Mouse (Mus musculus) heart, embryonic 15.5 days (tissue): Measurements from ENCODE around the gene Ly6g6c. TPM values are rescaled to one million over a fixed set of nuclear protein-coding genes. Genes with fewer than 3 reads are reported as not detected.
A peak's percentile ranks its signal among the peaks of the same experiment; 100 is the strongest.

Source experiments
- ATAC-seq: fragments of 200-750 bp; cut with Nextera tagmentation; replicated peaks from 2 replicates; pipeline ENCODE4 v1.8.0; 2017; ENCODE audit warnings: low read depth, moderate TSS enrichment; ENCODE audit not compliant: insufficient number of reproducible peaks, insufficient read depth, low FRiP score
- H3K27ac ChIP-seq: fragments of 300-500 bp; sonication (generic); 2 replicates; pipeline ENCODE4 v1.5.1; 2015; ENCODE audit warnings: mild to moderate bottlenecking, inconsistent platforms
- H3K27me3 ChIP-seq: fragments of 300-500 bp; sonication (generic); 2 replicates; pipeline ENCODE4 v1.6.1; 2015; ENCODE audit warnings: inconsistent platforms
- H3K36me3 ChIP-seq: fragments of 300-500 bp; sonication (generic); 2 replicates; pipeline ENCODE4 v1.6.1; 2015; ENCODE audit warnings: mild to moderate bottlenecking, inconsistent platforms
- H3K4me1 ChIP-seq: fragments of 300-500 bp; sonication (generic); replicated peaks from 2 replicates; pipeline ENCODE4 v1.6.1; 2015; ENCODE audit warnings: inconsistent platforms
- H3K4me2 ChIP-seq: fragments of 300-500 bp; sonication (generic); 2 replicates; pipeline ENCODE4 v1.6.1; 2015; ENCODE audit warnings: inconsistent platforms, mild to moderate bottlenecking, moderate library complexity
- H3K4me3 ChIP-seq: fragments of 300-500 bp; sonication (generic); 2 replicates; pipeline ENCODE4 v1.5.1; 2015; ENCODE audit warnings: mild to moderate bottlenecking, inconsistent platforms
- H3K9ac ChIP-seq: fragments of 300-500 bp; sonication (generic); 2 replicates; pipeline ENCODE4 v1.6.1; 2015; ENCODE audit warnings: mild to moderate bottlenecking, inconsistent platforms
- H3K9me3 ChIP-seq: fragments of 300-500 bp; sonication (generic); replicated peaks from 2 replicates; pipeline ENCODE4 v1.6.1; 2016; ENCODE audit warnings: inconsistent platforms
- WGBS: fragments of 180-500 bp; shearing (Covaris S2); methylation state at CpG from one replicate; pipeline ENCODE4 v1.1.7; 2015; ENCODE audit warnings: mixed read lengths; 5-methylcytosine and 5-hydroxymethylcytosine counted together
- polyA plus RNA-seq: library from polyadenylated mRNA; unstranded; fragments of >200 nt; fragmentation: Nextera tagmentation; extraction: Ambion mirVana; gene quantifications from 2 replicates; pipeline ENCODE4 v1.2.1, GENCODE M21; 2015

Ly6g6c gene
- polyA plus RNA-seq, 1 experiment from 2014 or later = not detected

DNA sequence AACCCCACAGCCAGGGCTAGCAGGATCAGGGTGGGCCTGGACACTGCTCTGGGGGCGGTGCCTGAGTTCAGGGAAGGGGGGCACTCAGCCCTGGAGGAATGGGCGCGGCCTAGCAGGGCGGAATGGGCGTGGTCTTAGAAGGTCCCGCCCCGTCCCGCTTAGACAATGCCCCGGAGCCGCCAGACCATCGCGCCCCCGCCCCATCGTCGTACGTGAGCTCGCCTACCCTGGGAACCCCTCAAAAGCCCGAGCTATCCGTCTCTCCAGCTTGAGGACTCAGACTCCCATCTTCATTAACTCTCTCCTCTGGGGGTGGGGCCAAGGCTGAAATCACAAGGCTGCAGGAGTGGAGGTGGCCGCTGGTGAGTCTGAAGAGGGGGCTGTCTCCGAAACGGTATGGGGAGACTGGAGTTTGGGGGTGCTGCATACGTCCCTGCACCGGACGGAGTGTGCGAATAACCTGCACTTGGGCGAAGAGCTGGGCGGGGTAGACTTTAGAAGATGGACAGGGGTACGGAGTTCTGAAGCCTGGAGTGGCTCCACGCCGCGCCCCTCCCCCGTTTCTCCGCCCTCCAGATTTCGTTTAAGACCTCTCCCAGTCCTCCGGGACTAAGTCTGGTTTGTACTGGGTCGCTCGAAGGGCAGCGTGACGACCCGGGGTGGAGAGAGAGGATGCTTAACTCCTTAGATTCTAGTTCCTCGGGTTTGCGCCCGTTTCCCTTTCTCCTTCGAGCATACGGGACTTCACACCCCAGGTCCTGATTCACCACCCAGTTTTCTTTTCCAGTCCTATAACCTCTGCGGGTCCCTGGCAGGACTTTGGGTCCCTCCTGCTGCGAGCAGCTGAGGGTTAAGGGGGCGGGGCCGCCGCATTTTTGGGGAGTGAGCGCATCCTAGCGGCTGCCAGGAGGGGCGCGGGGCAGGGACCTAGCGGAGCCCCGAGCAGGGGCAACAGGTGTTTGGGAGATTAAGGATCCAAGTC, 6.0 kb upstream of the Ly6g6c start, which contains the start of gene Ddah2:
Ddah2 (plus strand) TSS at position 125 of the 982 bp plus-strand sequence.
- ATAC-seq = peak; percentile 91

DNA sequence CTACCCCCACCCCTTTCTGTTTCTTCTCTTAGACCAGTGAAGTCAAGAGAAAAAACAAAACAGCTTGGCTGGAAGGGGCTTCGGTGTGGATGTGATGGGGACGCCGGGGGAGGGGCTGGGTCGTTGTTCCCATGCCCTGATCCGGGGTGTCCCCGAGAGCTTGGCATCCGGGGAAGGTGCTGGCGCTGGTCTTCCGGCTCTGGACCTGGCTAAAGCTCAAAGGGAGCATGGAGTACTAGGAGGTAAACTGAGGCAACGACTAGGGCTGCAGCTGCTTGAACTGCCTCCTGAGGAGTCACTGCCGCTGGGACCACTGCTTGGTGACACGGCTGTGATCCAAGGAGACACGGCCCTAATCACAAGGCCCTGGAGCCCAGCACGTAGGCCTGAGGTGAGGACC, 5.1 kb upstream of the Ly6g6c start:
- peaks cover 45% of the 10 kb centered on the region for H3K36me3 ChIP-seq
- ATAC-seq = no peak
- WGBS = 28% methylated on average over 14 of the region's 14 CpGs

More for the DNA sequence above, 6.0 kb upstream of the Ly6g6c start, which contains the start of gene Ddah2:
- Histone ChIP-seq H3K27ac (peak within 1 kb of the TSS; percentile 93), H3K4me3 (peak within 1 kb of the TSS; percentile 73), H3K27me3 (peaks cover 2% of the 10 kb centered on the region; the same call in 1 of the 2 replicates), H3K9ac (peak within 1 kb of the TSS; percentile 74), H3K4me2 (peak within 1 kb of the TSS; percentile 71), H3K9me3 (no peaks in the 10 kb centered on the region), H3K4me1 (peaks cover 28% of the 10 kb centered on the region), H3K36me3 (peaks cover 52% of the 10 kb centered on the region)
- WGBS = under 1% methylated on average over 57 of the region's 57 CpGs

DNA sequence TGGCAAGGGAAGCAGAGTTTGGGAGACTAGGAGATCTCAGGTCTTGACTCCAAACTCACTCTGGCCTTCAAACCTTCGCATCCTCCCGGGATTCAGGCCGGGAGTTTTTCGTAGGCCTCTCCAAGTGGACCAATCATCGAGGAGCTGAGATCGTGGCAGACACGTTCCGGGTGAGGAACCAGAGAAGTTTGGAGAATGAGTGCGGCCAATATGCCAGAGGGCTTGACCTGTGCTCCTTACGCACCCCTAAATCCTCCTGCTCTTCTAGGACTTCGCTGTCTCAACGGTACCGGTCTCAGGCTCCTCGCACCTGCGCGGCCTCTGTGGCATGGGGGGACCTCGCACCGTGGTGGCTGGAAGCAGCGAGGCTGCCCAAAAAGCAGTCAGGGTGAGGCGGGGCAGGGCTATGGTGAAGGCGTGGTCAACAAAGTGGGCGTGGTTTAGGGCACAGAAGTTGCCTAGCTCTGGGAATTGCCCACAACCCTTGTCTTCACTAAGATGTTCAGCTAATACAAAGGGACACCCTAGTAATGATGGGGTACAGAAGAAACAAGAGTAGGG, 4.4 kb upstream of the Ly6g6c start:
- Histone ChIP-seq H3K36me3 (peaks cover 37% of the 10 kb centered on the region), H3K4me3 (peak overlapping the region; percentile 73), H3K4me2 (peak overlapping the region; percentile 71), H3K4me1 (peaks cover 41% of the 10 kb centered on the region), H3K27ac (no peak overlapping the region), H3K9me3 (no peaks in the 10 kb centered on the region), H3K27me3 (peaks cover 17% of the 10 kb centered on the region), H3K9ac (peak overlapping the region; percentile 74; the same call in 1 of the 2 replicates)
- no peak for ATAC-seq
- 66% methylated on average over 22 of the region's 22 CpGs for WGBS

More for the DNA sequence above, 5.1 kb upstream of the Ly6g6c start:
- H3K4me3 ChIP-seq = peak overlapping the region; percentile 73
- peaks cover 37% of the 10 kb centered on the region for H3K4me1 ChIP-seq
- H3K9me3 ChIP-seq = no peaks in the 10 kb centered on the region
- H3K9ac ChIP-seq = peak overlapping the region; percentile 74
- peaks cover 10% of the 10 kb centered on the region for H3K27me3 ChIP-seq
- H3K4me2 ChIP-seq = peak overlapping the region; percentile 71
- peak overlapping the region; percentile 93 for H3K27ac ChIP-seq

GRCm38 (mm10) chr17:35061299-35061698, 3.9 kb upstream of the Ly6g6c start:
- peaks cover 22% of the 10 kb centered on the region for H3K27me3 ChIP-seq
- no peak overlapping the region for H3K9ac ChIP-seq
- H3K4me1 ChIP-seq = peaks cover 41% of the 10 kb centered on the region
- H3K27ac ChIP-seq = no peak overlapping the region
- WGBS = 89% methylated on average over 8 of the region's 8 CpGs
- H3K4me3 ChIP-seq = no peak overlapping the region
- ATAC-seq = no peak
- H3K9me3 ChIP-seq = no peaks in the 10 kb centered on the region
- H3K4me2 ChIP-seq = peak overlapping the region; percentile 71; the same call in 1 of the 2 replicates
- H3K36me3 ChIP-seq = peaks cover 32% of the 10 kb centered on the region

DNA sequence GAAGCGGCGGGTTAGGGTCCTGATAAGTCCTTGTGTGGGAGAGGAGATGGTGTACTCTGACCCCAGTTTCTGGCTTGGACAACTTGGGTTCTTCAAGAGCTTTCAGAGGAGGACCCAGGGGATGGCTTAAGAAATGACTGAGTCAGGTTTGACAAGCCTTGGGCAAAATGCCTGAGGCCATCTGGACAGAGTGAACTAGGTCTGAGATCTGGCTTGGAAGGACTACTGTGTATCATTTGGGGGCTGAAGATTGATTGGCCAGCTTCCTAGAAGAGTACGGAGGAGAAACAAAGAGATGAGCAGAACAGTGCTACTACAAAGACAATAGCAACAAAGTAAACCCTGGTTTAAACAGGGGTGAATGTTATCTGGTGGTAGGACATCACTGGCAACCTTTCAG, 1.7 kb upstream of the Ly6g6c start:
- Histone ChIP-seq H3K27me3 (peaks cover 43% of the 10 kb centered on the region), H3K36me3 (peaks cover 14% of the 10 kb centered on the region; the same call in 1 of the 2 replicates), H3K4me1 (peaks cover 38% of the 10 kb centered on the region), H3K9ac (no peak overlapping the region), H3K27ac (no peak overlapping the region), H3K4me2 (no peak overlapping the region), H3K4me3 (no peak overlapping the region), H3K9me3 (no peaks in the 10 kb centered on the region)
- WGBS = 82% methylated on average over 3 of the region's 3 CpGs
- ATAC-seq = no peak

DNA sequence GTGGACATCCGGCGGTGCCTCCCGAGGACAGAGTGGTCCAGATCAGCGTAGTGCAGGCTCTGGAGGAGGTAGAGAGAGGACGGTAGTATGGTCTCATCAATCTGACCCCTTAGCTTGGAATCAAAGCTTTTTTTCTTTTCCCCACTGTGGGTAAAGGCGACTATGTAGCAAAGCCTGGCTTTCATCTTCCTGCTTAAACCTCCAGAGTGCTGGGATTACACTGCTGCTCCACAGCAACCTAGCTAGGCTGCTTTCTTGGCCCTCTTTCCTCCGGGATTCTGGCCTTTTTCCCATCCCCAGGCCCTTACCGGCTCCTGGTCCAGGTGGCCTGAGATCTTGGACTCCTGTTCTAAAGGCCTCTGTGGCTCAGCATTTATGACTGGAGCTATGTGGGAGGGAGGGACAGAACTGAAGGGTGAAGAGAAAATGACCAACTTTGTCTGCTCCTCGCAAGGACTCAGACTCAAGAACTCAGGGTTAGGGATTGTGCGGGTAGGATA, 760 bp upstream of the Ly6g6c start:
- peaks cover 51% of the 10 kb centered on the region for H3K27me3 ChIP-seq
- H3K9me3 ChIP-seq = no peaks in the 10 kb centered on the region
- H3K27ac ChIP-seq = 0 out of 2 replicates have a peak overlapping the region, but pooled peaks have one; percentile 34
- 33% methylated on average over 10 of the region's 10 CpGs for WGBS
- no peak for ATAC-seq
- peak overlapping the region; percentile 78 for H3K4me2 ChIP-seq
- peaks cover 13% of the 10 kb centered on the region; the same call in 1 of the 2 replicates for H3K36me3 ChIP-seq
- H3K4me3 ChIP-seq = peak overlapping the region; percentile 47
- H3K4me1 ChIP-seq = peaks cover 35% of the 10 kb centered on the region
- H3K9ac ChIP-seq = 0 out of 2 replicates have a peak overlapping the region, but pooled peaks have one; percentile 34

DNA sequence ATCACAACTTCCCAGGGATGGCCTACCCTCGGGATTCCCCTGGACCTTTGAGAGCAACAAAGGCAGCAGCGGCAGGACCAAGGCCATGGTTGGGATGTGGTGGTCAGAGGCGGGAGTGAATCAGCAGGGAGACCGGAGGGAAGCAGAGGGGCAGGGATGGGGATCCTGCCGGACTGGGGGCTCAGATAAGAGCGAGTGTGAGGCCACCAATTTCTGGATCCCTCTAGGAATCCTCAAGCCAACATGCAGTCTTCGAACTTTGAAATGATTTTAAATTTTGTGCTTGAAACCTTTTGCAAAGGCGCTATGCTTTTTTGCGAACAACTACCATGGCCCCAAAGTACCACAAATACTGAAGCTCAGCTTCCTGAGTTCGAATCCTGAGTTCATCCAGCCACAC, 896 bp downstream of the Ly6g6c start, which contains the start of gene Mpig6b:
Mpig6b (minus strand) TSS at position 101 of the 400 bp plus-strand sequence.
- Histone ChIP-seq H3K9me3 (no peaks in the 10 kb centered on the region), H3K9ac (peak within 1 kb of the TSS; percentile 34), H3K4me1 (peaks cover 26% of the 10 kb centered on the region), H3K27ac (no peak within 1 kb of the TSS), H3K4me2 (peak within 1 kb of the TSS; percentile 78), H3K36me3 (peaks cover 8% of the 10 kb centered on the region; the same call in 1 of the 2 replicates), H3K27me3 (peaks cover 51% of the 10 kb centered on the region), H3K4me3 (peak within 1 kb of the TSS; percentile 47)
- ATAC-seq = no peak
- 44% methylated on average over 10 of the region's 10 CpGs for WGBS

DNA sequence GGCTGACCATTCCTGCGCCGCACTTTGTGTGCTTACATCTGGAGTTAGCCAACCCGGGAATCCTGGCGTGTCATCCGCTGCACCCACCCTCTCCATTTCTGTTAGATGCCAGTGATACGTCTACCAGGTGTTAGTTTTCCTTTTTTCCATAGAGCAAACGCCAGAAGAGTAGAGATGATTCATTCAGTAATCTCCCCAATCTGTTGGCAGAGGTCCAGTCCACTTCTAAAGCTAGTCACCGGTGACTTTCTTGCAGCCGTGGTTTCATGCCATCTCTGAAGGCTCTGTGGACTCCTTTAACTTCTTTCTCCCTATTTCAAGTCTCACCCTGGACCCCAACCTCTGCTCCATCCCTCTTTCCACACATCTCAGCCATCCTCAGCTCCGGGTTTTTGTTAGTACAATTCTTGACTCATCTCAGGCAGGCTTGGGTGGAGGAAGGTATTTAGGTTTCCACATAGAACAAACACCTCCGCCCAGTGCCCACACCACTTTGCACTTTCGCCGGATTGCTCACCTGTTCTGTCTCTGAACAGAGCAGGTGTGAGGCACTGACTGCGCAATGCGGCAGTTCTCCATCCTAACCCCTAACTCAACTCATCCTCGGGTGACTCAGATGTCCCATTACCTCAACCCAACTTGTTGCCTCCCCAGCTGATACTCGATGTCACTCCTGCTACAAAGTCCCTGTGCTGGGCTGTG, 3.2 kb downstream of the Ly6g6c start:
- no peak for ATAC-seq
- H3K9ac ChIP-seq = no peak overlapping the region

GRCm38 (mm10) chr17:35070556-35071229, 5.5 kb downstream of the Ly6g6c start:
- Histone ChIP-seq H3K4me2 (no peak overlapping the region), H3K9ac (no peak overlapping the region), H3K27me3 (peaks cover 34% of the 10 kb centered on the region), H3K9me3 (no peaks in the 10 kb centered on the region), H3K27ac (no peak overlapping the region), H3K36me3 (no peaks in the 10 kb centered on the region), H3K4me1 (peaks cover 6% of the 10 kb centered on the region), H3K4me3 (no peak overlapping the region)
- no peak for ATAC-seq
- 41% methylated on average over 6 of the region's 6 CpGs for WGBS

More for the DNA sequence above, 3.2 kb downstream of the Ly6g6c start:
- 69% methylated on average over 17 of the region's 17 CpGs for WGBS
- H3K27ac ChIP-seq = no peak overlapping the region
- peaks cover 51% of the 10 kb centered on the region for H3K27me3 ChIP-seq
- H3K4me1 ChIP-seq = peaks cover 22% of the 10 kb centered on the region
- no peak overlapping the region for H3K4me2 ChIP-seq
- H3K36me3 ChIP-seq = no peaks in the 10 kb centered on the region
- no peak overlapping the region for H3K4me3 ChIP-seq
- H3K9me3 ChIP-seq = no peaks in the 10 kb centered on the region

GRCm38 (mm10) chr17:35071454-35071853, 6.3 kb downstream of the Ly6g6c start:
- Histone ChIP-seq H3K27ac (no peak overlapping the region), H3K4me2 (no peak overlapping the region), H3K36me3 (no peaks in the 10 kb centered on the region), H3K9me3 (no peaks in the 10 kb centered on the region), H3K27me3 (peaks cover 27% of the 10 kb centered on the region), H3K4me3 (no peak overlapping the region), H3K4me1 (peaks cover 5% of the 10 kb centered on the region), H3K9ac (no peak overlapping the region)
- WGBS = 70% methylated on average over 9 of the region's 9 CpGs
- ATAC-seq = no peak
